In genomic region chr6:39781766-39782530, GRCm38 (mm10) we compare ENCODE assay signal across 7 mouse cellular contexts. TPM values are rescaled to one million over a fixed set of nuclear protein-coding genes. Genes with fewer than 3 reads are reported as not detected.
DNase-seq lines count a peak whose midpoint lies in the region; ATAC-seq and TF ChIP-seq lines count a peak whose summit lies in the region.

No protein-coding gene starts in this region.

- in situ Hi-C loops in ES-E14 (cut with MboI; ENCODE audit: low sequenced_read_pairs in 2 of 2, unreplicated experiment in 2 of 2) = loop anchor here in 1 of 2 experiments (10.0 to 25.0 kb wide), 2 partner anchors 207 to 320 kb away; partner anchors contain the start of gene Adck2

- DNase-seq in ES-E14 (ENCODE audit: low read depth, low spot score) = no peak
- DNase-seq in adrenal gland, postnatal 25 days = peak; percentile 10
- peak; percentile 21 to 43 for DNase-seq in kidney, postnatal 4 days
- no peak for DNase-seq in left cerebral cortex, adult 8-10 months (ENCODE audit: low spot score in 2 of 2)
- DNase-seq in left cerebral cortex, adult 9 months (ENCODE audit: low spot score in 2 of 2) = no peak

- H3K9me3 ChIP-seq in ES-E14 (ENCODE audit: control insufficient read depth, insufficient read depth, low read depth, low read length) = no peaks in the 10 kb centered on the region
- H3K9me3 ChIP-seq in heart, embryonic 13.5 days = no peaks in the 10 kb centered on the region
- H3K9me3 ChIP-seq in midbrain, embryonic 12.5 days = no peaks in the 10 kb centered on the region

- WGBS in heart, embryonic 13.5 days = 36% methylated on average over 17 of the region's 17 CpGs
- 50% methylated on average over 17 of the region's 17 CpGs for WGBS in midbrain, embryonic 12.5 days

- no peak for ATAC-seq in heart, embryonic 13.5 days (ENCODE audit: extremely low read depth, insufficient number of reproducible peaks, low FRiP score, low TSS enrichment)
- ATAC-seq in midbrain, embryonic 12.5 days (ENCODE audit: low FRiP score, low read depth) = no peak

- peak overlapping the region; percentile 18 to 55; a peak in 3 of 4 replicates for H3K4me3 ChIP-seq in ES-E14 (ENCODE audit: insufficient read depth in 1 of 2, low read depth in 1 of 2, low read length in 2 of 2, poor library complexity in 1 of 2, severe bottlenecking in 1 of 2)
- peak overlapping the region; percentile 47 for H3K4me3 ChIP-seq in heart, embryonic 13.5 days
- no peak overlapping the region for H3K4me3 ChIP-seq in midbrain, embryonic 12.5 days

- no peaks in the 10 kb centered on the region for H3K36me3 ChIP-seq in ES-E14 (ENCODE audit: control insufficient read depth, insufficient read depth, low read length, poor library complexity, severe bottlenecking)
- H3K36me3 ChIP-seq in heart, embryonic 13.5 days = no peaks in the 10 kb centered on the region
- H3K36me3 ChIP-seq in midbrain, embryonic 12.5 days = no peaks in the 10 kb centered on the region

- H3K9ac ChIP-seq in ES-E14 (ENCODE audit: insufficient read depth, low read depth, low read length, poor library complexity, severe bottlenecking) = peak overlapping the region; percentile 55
- peak overlapping the region; percentile 70; the same call in 1 of the 2 replicates for H3K9ac ChIP-seq in heart, embryonic 13.5 days
- H3K9ac ChIP-seq in midbrain, embryonic 12.5 days (replicated peaks) = no peak overlapping the region

- no peaks in the 10 kb centered on the region for H3K27me3 ChIP-seq in heart, embryonic 13.5 days (replicated peaks)
- H3K27me3 ChIP-seq in midbrain, embryonic 12.5 days = peaks cover 9% of the 10 kb centered on the region

- H3K27ac ChIP-seq in ES-E14 (ENCODE audit: insufficient read depth, low read depth, low read length, poor library complexity, severe bottlenecking) = peak overlapping the region; percentile 97
- peak overlapping the region; percentile 79 for H3K27ac ChIP-seq in heart, embryonic 13.5 days (replicated peaks)
- 0 out of 2 replicates have a peak overlapping the region, but pooled peaks have one; percentile 25 for H3K27ac ChIP-seq in midbrain, embryonic 12.5 days (replicated peaks)

- H3K4me2 ChIP-seq in heart, embryonic 13.5 days = peak overlapping the region; percentile 68
- no peak overlapping the region for H3K4me2 ChIP-seq in midbrain, embryonic 12.5 days (replicated peaks)

- H3K4me1 ChIP-seq in ES-E14 (ENCODE audit: control insufficient read depth in 2 of 2, insufficient read depth in 2 of 2, low read length in 2 of 2, poor library complexity in 1 of 2) = peaks cover 2 to 9% of the 10 kb centered on the region in 2 experiments; a peak in 2 of 4 replicates
- peaks cover 20% of the 10 kb centered on the region for H3K4me1 ChIP-seq in heart, embryonic 13.5 days
- H3K4me1 ChIP-seq in midbrain, embryonic 12.5 days = peaks cover 8% of the 10 kb centered on the region

TF ChIP-seq in ES-E14, 5 proteins besides CTCF, POLR2A, EP300 and RAD21:
- no peak for TF ChIP-seq CHD2 (IDR thresholded peaks at IDR 0.05; ENCODE audit: low read depth, low read length)
- no peak for TF ChIP-seq ZC3H11A (IDR thresholded peaks at IDR 0.05; ENCODE audit: borderline replicate concordance, low read depth, low read length)
- TF ChIP-seq HCFC1 (IDR thresholded peaks at IDR 0.05; ENCODE audit: borderline replicate concordance, insufficient read depth, low read length) = no peak
- no peak for TF ChIP-seq ZNF384 (IDR thresholded peaks at IDR 0.05; ENCODE audit: low read depth, low read length)
- no peak for TF ChIP-seq MAFK (IDR thresholded peaks at IDR 0.05; ENCODE audit: insufficient read depth, low read depth, low read length)

RNA-seq across cellular contexts. Expression of gene Mrps33, which starts 28.8 kb away (rescaled TPM):
- total RNA-seq in ES-E14 (2012; rRNA removed) = 69.7 and 88.6 TPM in 2 replicates
- 71.2 and 76.7 TPM in 2 replicates for total RNA-seq in adrenal gland, postnatal 25 days (2021)
- polyA plus RNA-seq in heart, embryonic 13.5 days (2015; fragmentation: Nextera tagmentation; extraction: Ambion mirVana) = 176 and 181 TPM in 2 replicates
- polyA plus RNA-seq in midbrain, embryonic 12.5 days (2016; fragmentation: Nextera tagmentation; extraction: Ambion mirVana) = 230 and 231 TPM in 2 replicates
- total RNA-seq in left cerebral cortex, adult 8-10 months (2022) = 100 to 1,000 TPM in 1 of 4 experiments, 10 to 100 TPM in 3; 86.0 to 103 (median 92.5) TPM

RNA-seq across cellular contexts. Expression of gene Braf, which starts 56.7 kb away (rescaled TPM):
- 51.5 and 53.3 TPM in 2 replicates for total RNA-seq in ES-E14 (2012; rRNA removed)
- total RNA-seq in adrenal gland, postnatal 25 days (2021) = 35.1 and 43.4 TPM in 2 replicates
- 8.7 and 10.3 TPM in 2 replicates for polyA plus RNA-seq in heart, embryonic 13.5 days (2015; fragmentation: Nextera tagmentation; extraction: Ambion mirVana)
- 25.0 and 28.6 TPM in 2 replicates for polyA plus RNA-seq in midbrain, embryonic 12.5 days (2016; fragmentation: Nextera tagmentation; extraction: Ambion mirVana)
- 100 to 1,000 TPM; 103 to 133 (median 121) TPM for total RNA-seq in left cerebral cortex, adult 8-10 months (2022)

Comparison
In these comparisons a context has a peak if more than half of its experiments do, and no peak if none do; other contexts are left out.
1. DNase-seq: peak in adrenal gland, postnatal 25 days (single experiment) and kidney, postnatal 4 days (2 of 2); none in ES-E14 (single experiment), left cerebral cortex, adult 8-10 months (0 of 2) and left cerebral cortex, adult 9 months (0 of 2).
2. H3K27ac ChIP-seq: peak in every context shown above with its lines; median percentile 97 in ES-E14; 79 in heart, embryonic 13.5 days; 25 in midbrain, embryonic 12.5 days.